Mouse (Mus musculus): ENCODE results near the gene Brms1l. TPM values are rescaled to one million over a fixed set of nuclear protein-coding genes. Genes with fewer than 3 reads are reported as not detected.

The Brms1l gene
- polyA plus RNA-seq, 1 experiment from 2014 or later, result 38.7 TPM

DNA sequence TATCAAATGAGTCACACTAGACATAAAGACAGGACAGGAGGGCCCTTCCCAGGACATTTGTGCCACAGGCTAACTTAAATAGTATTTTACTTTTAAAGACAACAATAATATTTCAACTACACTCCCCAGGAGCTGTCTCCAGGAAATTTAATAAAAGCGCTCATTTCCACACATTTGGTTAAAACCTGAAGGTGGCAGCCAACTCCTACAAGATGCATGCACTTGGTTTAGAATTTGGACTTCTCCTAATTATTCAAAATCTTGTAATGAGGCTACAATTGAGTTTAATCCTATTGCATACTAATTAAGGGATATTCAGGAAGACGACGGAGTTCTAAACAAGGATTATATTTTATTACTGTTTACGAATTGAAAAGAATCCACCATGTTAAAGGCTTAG, 49.3 kb downstream of the Brms1l start:
- Histone ChIP-seq H3K27me3 (ENCODE audit: insufficient read depth, poor library complexity, severe bottlenecking) (no peaks in the 10 kb centered on the region), H3K36me3 (no peaks in the 10 kb centered on the region), H3K4me3 (no peak overlapping the region), H3K9me3 (no peaks in the 10 kb centered on the region), H3K4me1 (no peaks in the 10 kb centered on the region), H3K27ac (no peak overlapping the region)
- WGBS, result 83% methylated on average over 4 of the region's 4 CpGs
- DNase-seq (ENCODE audit: low spot score), result no peak

GRCm38 (mm10) chr12:55888570-55888969, 52.4 kb downstream of the Brms1l start:
- Histone ChIP-seq H3K9me3 (no peaks in the 10 kb centered on the region), H3K4me3 (no peak overlapping the region), H3K27ac (no peak overlapping the region), H3K27me3 (ENCODE audit: insufficient read depth, poor library complexity, severe bottlenecking) (no peaks in the 10 kb centered on the region), H3K36me3 (no peaks in the 10 kb centered on the region), H3K4me1 (no peaks in the 10 kb centered on the region)
- DNase-seq (ENCODE audit: low spot score), result no peak
- 36% methylated on average over 5 of the region's 5 CpGs for WGBS

DNA sequence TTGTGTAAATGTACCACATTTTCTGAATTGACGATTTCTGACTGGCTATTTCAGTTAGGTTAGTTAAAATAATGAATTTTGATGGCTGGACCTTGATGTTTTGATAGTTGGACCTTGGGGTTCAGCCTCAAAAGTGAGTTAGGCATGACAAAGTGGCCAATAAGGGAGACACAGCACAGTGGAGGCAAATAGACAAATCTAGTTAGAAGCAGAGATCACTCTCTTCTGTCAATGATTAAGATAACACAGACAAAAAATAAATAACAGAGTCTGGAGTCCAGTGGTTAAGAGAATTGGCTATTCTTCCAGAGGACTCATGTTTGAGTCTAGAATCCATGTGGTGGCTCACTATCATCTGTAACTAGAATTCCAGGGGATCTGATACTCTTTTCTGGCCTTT, 68.7 kb downstream of the Brms1l start:
- Histone ChIP-seq H3K4me3 (no peak overlapping the region), H3K27me3 (ENCODE audit: insufficient read depth, poor library complexity, severe bottlenecking) (no peaks in the 10 kb centered on the region), H3K9me3 (no peaks in the 10 kb centered on the region), H3K4me1 (no peaks in the 10 kb centered on the region), H3K36me3 (no peaks in the 10 kb centered on the region), H3K27ac (no peak overlapping the region)
- 48% methylated on average over 1 of the region's 1 CpGs for WGBS
- no peak for DNase-seq (ENCODE audit: low spot score)

- Histone ChIP-seq H3K4me1 (no peaks in the 10 kb centered on the region), H3K36me3 (no peaks in the 10 kb centered on the region), H3K4me3 (no peak overlapping the region), H3K9me3 (no peaks in the 10 kb centered on the region), H3K27me3 (ENCODE audit: insufficient read depth, poor library complexity, severe bottlenecking) (no peaks in the 10 kb centered on the region), H3K27ac (no peak overlapping the region)
- 49% methylated on average over 3 of the region's 3 CpGs for WGBS
- no peak for DNase-seq (ENCODE audit: low spot score)
Measured at GRCm38 (mm10) chr12:55912138-55912537, 76.0 kb downstream of the Brms1l start.

DNA sequence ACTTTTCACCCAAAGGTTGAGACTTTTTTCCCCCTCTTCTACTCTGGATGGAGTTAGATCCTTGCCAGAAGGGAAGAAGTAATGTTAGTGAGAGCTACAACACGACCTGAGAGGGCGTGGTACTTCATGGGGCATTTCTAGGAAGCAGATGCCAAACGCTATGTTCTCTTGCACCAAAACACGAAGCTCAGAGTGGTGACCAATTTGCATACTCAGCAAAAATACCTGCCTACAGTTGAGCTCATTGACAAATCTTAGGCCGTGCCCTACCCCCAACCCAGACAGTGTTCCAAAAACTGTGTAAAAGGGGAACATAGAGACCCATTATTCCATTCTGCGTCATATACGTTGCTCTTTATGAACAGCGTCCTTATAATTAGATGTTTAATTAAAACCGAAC, 77.1 kb downstream of the Brms1l start:
- no peak for DNase-seq (ENCODE audit: low spot score)
- H3K4me1 ChIP-seq, result no peaks in the 10 kb centered on the region
- H3K9me3 ChIP-seq, result no peaks in the 10 kb centered on the region
- 78% methylated on average over 9 of the region's 9 CpGs for WGBS
- no peaks in the 10 kb centered on the region for H3K36me3 ChIP-seq
- H3K4me3 ChIP-seq, result no peak overlapping the region
- H3K27ac ChIP-seq, result no peak overlapping the region
- H3K27me3 ChIP-seq (ENCODE audit: insufficient read depth, poor library complexity, severe bottlenecking), result no peaks in the 10 kb centered on the region

GRCm38 (mm10) chr12:55916250-55916649, 80.1 kb downstream of the Brms1l start:
- H3K27me3 ChIP-seq (ENCODE audit: insufficient read depth, poor library complexity, severe bottlenecking), result no peaks in the 10 kb centered on the region
- no peaks in the 10 kb centered on the region for H3K36me3 ChIP-seq
- H3K4me1 ChIP-seq, result no peaks in the 10 kb centered on the region
- DNase-seq (ENCODE audit: low spot score), result no peak
- no peak overlapping the region for H3K27ac ChIP-seq
- WGBS, result 84% methylated on average over 8 of the region's 8 CpGs
- no peak overlapping the region for H3K4me3 ChIP-seq
- no peaks in the 10 kb centered on the region for H3K9me3 ChIP-seq

DNA sequence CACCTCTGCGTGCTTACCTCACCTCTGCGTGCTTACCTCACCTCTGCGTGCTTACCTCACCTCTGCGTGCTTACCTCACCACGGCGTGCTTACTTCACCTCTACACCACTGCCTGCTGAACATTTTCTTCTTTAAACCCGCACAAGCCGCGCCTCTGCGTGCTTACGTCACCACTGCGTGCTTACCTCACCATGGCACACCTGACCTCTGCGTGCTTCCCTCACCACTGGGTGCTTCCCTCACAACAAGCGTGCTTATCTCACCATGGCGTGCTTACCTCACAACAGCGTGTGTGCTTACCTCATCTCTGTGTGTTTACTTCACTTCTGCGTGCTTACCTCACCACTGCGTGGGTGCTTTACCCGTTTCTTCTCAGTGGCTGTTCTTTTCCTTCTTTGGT, 80.9 kb downstream of the Brms1l start:
- Histone ChIP-seq H3K4me3 (no peak overlapping the region), H3K9me3 (no peaks in the 10 kb centered on the region), H3K27me3 (ENCODE audit: insufficient read depth, poor library complexity, severe bottlenecking) (no peaks in the 10 kb centered on the region), H3K36me3 (no peaks in the 10 kb centered on the region), H3K27ac (no peak overlapping the region), H3K4me1 (no peaks in the 10 kb centered on the region)
- 91% methylated on average over 19 of the region's 19 CpGs for WGBS
- no peak for DNase-seq (ENCODE audit: low spot score)

Small RNA genes lying within 50 kb of the gene (microRNA-seq; reads per million reads assigned to microRNA genes)
- gene Gm23394, result 1.5 reads per million

Other genes starting within 250 kb of the Brms1l start
- gene Insm2, start 236.9 kb upstream of the Brms1l start, polyA plus RNA-seq (2016; fragmentation: Nextera tagmentation; extraction: Ambion mirVana), result 0.06 TPM in 1 of 2 replicates, not detected in the other
- 13.2 and 13.9 TPM in 2 replicates for gene Ralgapa1, start 15.2 kb upstream of the Brms1l start, polyA plus RNA-seq (2016; fragmentation: Nextera tagmentation; extraction: Ambion mirVana)